Mouse (Mus musculus) heart, postnatal 4 days (tissue): ENCODE measurements around the gene Olfr984. TPM values are rescaled to one million over a fixed set of nuclear protein-coding genes. Genes with fewer than 3 reads are reported as not detected.

Source experiments
- DNase-seq: peaks from one replicate; pipeline ENCODE4 v3.0.0; 2021
- total RNA-seq, 2 experiments: library from RNA; stranded (reverse); gene quantifications; 2 replicates each; pipeline ENCODE4 v1.2.3; 2021

Olfr984 gene
- total RNA-seq = not detected

DNA sequence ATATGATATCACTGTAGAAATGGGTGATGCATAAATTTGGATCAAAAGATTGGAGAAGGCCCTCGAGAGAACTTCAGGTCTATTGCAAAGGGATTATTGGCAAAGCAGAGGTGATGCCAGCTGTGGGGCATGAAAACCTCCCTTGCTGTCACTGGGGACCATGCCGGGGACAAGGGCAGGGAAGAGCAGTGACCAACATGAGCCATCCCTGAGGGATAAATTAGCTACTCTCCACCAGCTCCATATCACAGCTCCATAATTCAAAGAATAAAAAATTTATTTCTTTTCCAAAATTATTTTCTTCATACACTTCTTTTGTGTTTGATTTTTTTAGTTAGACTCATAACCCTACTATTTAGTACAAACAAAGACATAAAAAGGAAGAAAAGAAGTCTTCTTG, at the start of gene Olfr984:
Gene Olfr984, minus strand, starts transcription at position 101 of the 400 bp plus-strand sequence.
- no peak for DNase-seq

DNA sequence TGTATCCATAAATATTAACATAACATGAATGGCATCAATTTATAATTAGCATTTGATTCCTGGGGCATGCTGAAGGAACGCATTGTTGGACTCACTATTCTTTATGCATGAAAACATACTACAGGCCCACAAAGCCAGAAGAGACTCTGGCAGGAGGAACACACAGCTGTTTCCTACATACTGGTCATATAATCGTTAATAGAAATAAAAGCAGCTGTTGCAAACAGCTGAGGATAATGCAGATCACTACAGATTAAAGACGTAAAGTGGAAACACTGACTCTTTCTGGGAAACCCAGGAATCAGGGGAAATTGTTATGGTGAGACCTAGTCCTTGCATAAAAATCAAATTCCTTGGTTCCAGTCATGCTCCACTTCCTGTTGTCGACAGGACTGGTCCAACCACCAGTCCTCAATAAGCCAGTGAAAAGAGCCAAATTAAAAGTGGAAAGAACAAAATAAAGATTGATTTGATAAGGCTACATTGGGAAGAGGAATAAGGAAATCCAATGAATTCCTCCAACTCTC, 41.2 kb upstream of the Olfr984 start:
- no peak for DNase-seq

DNA sequence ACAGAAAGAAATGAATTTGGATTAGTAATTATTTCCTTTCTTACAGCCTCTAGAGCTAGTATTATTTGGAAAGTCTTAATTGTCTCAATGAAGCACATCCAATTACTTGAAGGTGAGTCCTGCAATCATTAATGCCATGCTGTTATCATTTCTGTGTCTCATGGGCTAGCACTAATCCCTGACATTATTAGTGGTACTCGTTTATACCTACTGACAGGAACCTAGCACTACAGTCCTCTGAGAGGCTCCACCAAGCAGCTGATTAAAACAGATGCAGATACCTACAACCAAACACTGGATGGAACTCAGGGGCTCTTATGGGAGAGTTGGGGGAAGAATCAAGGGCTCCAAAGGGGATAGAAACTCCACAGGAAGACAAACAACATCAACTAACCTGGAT, 27.5 kb upstream of the Olfr984 start:
- DNase-seq = no peak

DNA sequence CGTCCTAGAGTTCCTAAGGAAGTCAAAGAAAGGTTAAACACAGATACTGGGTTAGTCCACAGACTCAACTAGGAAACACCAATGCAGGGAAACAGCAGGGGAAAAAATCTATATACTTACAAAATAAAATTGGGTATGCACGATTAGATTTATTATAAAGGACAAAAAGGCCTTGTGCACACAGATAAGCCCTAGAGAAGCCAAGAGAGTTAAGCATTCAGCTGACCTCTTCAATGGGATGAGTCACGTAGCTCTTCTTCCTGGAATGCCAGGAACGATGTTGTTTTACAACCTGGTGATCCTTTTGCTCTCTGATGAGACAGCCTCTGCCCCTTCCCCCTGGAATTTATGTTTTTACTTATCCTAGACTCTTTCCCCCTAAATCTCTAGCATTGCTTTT, 25.5 kb upstream of the Olfr984 start:
- DNase-seq = no peak

DNA sequence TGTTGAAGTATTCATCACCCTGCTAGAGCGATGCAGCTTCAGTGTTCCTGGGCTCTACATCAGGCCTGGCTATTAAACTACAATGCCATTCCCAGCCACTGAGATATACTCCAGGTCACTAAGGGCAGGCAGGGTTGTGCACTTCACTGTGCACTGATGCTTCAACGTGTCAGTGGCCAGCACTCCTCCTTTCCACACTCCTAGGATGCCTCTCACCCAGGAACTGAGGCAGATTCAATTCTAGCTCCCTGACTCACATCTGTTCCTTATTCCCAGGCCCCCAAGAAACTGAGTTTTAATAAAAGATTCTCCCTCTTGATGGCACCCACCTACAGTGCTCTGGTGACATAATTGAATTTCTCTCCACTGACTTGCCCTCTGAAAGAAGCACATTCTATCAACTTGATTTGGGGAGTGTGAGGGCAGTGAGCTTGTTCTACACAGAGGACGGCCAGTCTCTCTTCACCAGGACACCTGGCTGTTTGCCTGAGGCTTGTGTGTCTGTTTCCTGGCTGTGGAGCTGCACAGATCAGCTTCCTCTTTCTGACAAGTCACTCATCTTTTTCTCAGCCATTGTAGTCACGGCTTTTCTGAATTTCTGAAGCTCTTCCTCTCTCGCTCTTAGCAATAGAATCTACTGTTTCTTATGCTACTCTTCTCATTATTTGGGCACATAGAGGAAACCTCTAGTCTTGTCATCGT, 23.1 kb upstream of the Olfr984 start:
- DNase-seq = no peak

DNA sequence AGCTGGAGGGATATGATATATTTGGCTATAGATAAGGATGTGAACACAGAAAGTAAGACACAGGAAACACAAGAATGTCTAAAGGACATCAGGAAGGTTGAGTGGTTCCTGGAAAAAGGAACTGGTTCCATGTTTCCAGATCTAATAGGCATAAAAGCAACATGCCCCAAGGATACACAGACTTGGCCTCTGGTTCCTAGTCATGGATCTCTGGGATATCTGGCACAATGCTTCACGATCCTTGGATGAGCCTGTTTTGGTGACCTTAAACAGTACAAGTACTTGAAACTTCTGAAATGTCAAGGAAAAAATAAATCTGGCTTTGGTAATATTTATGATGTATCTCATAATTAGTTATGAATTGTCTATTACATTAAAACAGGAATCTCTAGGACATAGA, 16.6 kb upstream of the Olfr984 start:
- no peak for DNase-seq

DNA sequence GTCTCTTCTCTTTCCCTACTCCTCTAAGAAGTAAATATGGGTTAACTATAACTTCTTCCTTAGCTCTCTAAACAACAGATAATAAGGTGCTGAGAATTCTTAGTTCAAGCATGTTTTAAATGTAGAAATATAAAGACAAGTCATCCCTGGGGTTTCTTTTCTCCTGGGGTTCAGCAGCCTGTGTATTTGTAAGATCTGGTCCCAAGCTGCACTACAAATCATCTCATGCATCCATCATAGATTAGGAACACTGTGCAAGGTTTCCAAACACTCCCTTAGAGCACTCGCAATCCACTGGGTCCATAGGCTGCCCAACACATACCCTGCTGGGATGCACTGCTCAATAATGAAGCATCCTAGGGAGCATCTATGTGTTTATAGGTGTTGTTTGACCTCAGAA, 16.1 kb upstream of the Olfr984 start, which contains the start of gene Olfr985:
Gene Olfr985, minus strand, starts transcription at position 101 of the 400 bp plus-strand sequence.
- DNase-seq = no peak

DNA sequence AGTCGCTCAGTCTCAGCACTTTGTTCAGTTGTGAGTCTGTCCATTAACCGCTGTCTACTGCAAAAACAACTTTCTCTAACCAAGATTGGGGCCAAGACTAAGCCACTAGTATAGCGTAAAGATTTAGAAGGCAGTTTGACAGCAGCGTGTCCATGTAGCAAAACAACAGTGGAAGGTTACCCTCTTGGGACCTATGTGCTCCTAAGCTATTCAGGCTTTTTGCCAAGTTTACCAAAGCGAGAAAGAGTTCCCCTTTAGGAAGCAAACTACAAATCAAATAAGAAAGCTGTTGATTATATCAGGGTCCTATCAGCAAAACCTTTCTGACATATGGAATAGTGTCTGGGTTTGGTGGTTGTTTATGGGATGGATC, 3.3 kb upstream of the Olfr984 start:
- no peak for DNase-seq

DNA sequence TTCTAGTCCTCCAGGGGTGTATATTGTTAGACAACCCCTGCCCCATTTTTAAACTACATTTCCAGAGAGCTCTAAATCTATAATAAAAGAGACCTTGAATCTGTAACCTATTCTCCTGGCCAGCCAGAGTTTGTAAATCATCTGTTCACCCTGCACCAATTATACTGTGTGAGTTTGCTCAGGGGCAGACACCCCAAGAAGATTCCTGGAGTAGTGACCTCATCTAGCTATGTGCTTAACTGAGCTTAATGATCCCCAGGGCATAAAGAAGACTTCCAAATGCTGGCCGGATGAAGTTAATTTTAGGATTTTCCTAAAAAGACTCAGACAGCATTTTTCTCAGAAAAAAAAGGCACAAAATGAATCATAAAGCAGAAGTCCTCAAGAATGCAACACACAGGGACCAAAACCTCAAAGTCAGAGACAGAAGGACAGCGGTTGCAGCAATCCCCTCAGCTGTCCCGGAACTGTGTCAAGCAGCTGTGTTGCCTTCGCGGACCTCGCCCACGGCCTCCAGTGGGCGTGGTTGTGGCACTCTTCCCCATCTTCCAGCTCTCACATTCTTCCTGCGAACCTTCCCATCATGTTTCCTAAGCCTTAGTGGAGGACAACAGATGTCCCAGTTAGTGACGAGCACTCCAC, 2.8 kb upstream of the Olfr984 start:
- peak; percentile 68 for DNase-seq

DNA sequence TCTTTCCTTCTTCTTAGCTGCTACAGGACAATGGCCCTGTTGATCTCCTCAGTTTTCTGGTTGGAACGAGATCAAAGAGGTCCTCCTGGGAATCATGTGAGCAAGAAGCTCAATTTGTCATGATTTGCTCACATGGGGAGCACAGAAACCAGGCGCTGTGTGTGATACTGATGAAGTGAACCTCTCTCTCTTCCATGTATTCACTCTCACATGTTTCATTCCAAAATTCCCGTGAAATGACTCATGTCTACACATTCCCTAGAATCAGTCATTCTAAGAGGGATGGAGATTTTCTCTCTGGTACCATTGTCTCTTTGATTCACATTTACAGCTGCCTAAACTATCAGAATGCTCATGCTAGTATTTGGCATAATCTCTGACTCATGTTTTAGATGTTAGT, 19.2 kb downstream of the Olfr984 start:
- no peak for DNase-seq

DNA sequence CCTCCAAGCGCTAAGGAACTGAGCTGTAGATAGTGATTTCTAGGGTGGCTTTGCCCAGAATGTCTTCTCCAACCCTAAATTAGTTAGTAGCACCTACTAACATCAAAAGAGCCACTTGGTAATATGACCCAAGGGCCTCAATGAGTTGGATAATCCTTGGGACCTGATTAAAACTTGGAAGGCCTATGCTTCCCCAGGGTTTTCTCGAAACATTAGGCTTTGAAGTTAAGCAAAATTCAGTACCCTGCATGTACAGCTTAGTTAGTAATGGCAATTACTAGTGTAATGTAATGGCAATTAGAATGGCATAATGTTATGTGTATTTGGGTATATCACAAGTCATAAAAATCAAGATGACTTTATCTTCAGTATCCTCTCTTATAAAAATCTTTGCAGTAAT, 20.5 kb downstream of the Olfr984 start, which contains the start of gene Olfr983:
Gene Olfr983, minus strand, starts transcription at position 101 of the 400 bp plus-strand sequence.
- DNase-seq = no peak

DNA sequence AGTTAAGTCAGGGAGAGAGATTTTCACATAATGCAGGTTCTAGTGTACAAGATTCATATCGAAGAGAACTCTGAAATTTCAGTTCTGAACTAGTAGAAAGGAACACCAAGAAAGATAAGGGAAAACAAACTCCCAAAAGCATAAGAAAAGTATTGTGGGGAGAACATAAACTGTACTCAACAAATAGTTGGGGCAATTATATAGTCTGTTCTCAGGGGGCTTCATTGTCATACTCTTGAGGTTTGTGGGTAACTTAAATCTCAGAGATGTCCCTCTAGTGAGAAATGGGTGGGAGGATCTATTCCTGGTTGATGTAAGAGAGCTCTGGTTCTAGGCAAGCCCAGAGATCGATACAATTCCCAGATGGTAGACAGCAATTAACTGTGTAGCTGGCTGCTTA, 40.5 kb downstream of the Olfr984 start, which contains the start of gene Olfr982:
Gene Olfr982, plus strand, starts transcription at position 301 of the 400 bp plus-strand sequence.
- no peak for DNase-seq

DNA sequence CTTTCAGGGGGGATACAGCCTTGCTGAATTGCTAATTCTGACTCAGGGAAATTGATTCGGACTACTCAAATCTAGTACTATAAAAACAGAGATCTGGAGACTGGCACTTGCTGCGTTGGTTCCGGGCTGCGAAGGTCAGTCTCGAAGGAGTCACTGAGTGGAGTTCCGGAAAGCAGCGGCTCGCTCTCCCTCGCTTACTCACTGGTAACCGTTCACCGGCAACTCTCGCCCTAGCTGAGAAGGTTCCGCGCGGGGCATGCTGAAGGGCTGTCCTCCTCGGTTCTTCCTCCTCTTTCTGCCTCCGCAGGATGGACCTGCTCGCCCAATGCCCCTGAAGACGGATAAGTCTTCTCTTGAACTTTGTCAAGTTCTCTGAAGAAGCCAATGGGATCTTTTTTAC, 63.9 kb downstream of the Olfr984 start:
- no peak for DNase-seq

Other genes with a start within 250 kb of the Olfr984 start
- gene Olfr972, start 247.8 kb downstream of the Olfr984 start, total RNA-seq = not detected
- gene Olfr229, start 206.9 kb downstream of the Olfr984 start, total RNA-seq = not detected
- not detected for gene Olfr974, start 176.7 kb downstream of the Olfr984 start, total RNA-seq
- gene Olfr975, start 162.2 kb downstream of the Olfr984 start, total RNA-seq = not detected
- not detected for gene Olfr976, start 153.1 kb downstream of the Olfr984 start, total RNA-seq
- gene Olfr978, start 122.1 kb downstream of the Olfr984 start, total RNA-seq = not detected
- gene Olfr979, start 110.7 kb downstream of the Olfr984 start, total RNA-seq = not detected
- gene Olfr980, start 104.6 kb downstream of the Olfr984 start, total RNA-seq = not detected
- gene Olfr981, start 92.7 kb downstream of the Olfr984 start, total RNA-seq = not detected
- gene Olfr982, start 40.4 kb downstream of the Olfr984 start, total RNA-seq = not detected
- gene Olfr983, start 20.6 kb downstream of the Olfr984 start, total RNA-seq = not detected
- gene Olfr985, start 16.0 kb upstream of the Olfr984 start, total RNA-seq = not detected
- gene Tmem225, start 33.9 kb upstream of the Olfr984 start, total RNA-seq = not detected
- gene Olfr986, start 66.7 kb upstream of the Olfr984 start, total RNA-seq = not detected
- 1 to 10 TPM; 3.9 to 4.0 TPM for gene Zfp202, start 78.1 kb upstream of the Olfr984 start, total RNA-seq
- under 1 TPM; 0.67 to 0.99 TPM for gene Scn3b, start 155.0 kb upstream of the Olfr984 start, total RNA-seq